Mouse (Mus musculus) lung, embryonic 14.5 days (tissue): Measurements from ENCODE around the gene Ttc21a. TPM values are rescaled to one million over a fixed set of nuclear protein-coding genes. Genes with fewer than 3 reads are reported as not detected.
A peak's percentile ranks its signal among the peaks of the same experiment; 100 is the strongest.

Source experiments
- ATAC-seq: fragments of 200-750 bp; cut with Nextera tagmentation; 2 replicates; pipeline ENCODE4 v1.8.0; 2017; ENCODE audit warnings: mild to moderate bottlenecking, moderate TSS enrichment, moderate library complexity; ENCODE audit not compliant: insufficient read depth
- DNase-seq: peaks from one replicate; pipeline ENCODE4 v3.0.0-alpha.2; 2015
- H3K27ac ChIP-seq: fragments of 300-500 bp; sonication (generic); 2 replicates; pipeline ENCODE4 v1.5.1; 2014; ENCODE audit warnings: low read depth, mild to moderate bottlenecking, moderate library complexity
- H3K27me3 ChIP-seq: fragments of 300-500 bp; sonication (generic); 2 replicates; pipeline ENCODE4 v1.6.1; 2014; ENCODE audit warnings: low read length, control low read depth; ENCODE audit not compliant: insufficient read depth
- H3K36me3 ChIP-seq: fragments of 300-500 bp; sonication (generic); 2 replicates; pipeline ENCODE4 v1.6.1; 2014; ENCODE audit warnings: control low read depth; ENCODE audit not compliant: insufficient read depth
- H3K4me1 ChIP-seq: fragments of 300-500 bp; sonication (generic); 2 replicates; pipeline ENCODE4 v1.6.1; 2014; ENCODE audit warnings: antibody characterized with exemption, control low read depth; ENCODE audit not compliant: insufficient read depth
- H3K4me2 ChIP-seq: fragments of 300-500 bp; sonication (generic); 2 replicates; pipeline ENCODE4 v1.6.1; 2014; ENCODE audit warnings: mild to moderate bottlenecking
- H3K4me3 ChIP-seq: fragments of 300-500 bp; sonication (generic); 2 replicates; pipeline ENCODE4 v1.5.1; 2014; ENCODE audit warnings: low read depth, low read length
- H3K9ac ChIP-seq: fragments of 300-500 bp; sonication (generic); 2 replicates; pipeline ENCODE4 v1.6.1; 2014
- H3K9me3 ChIP-seq: fragments of 300-500 bp; sonication (generic); 2 replicates; pipeline ENCODE4 v1.6.1; 2016; ENCODE audit warnings: low read depth, low read length, control low read depth
- CTCF ChIP-seq: IDR thresholded peaks from 2 replicates; pipeline ENCODE4 v1.5.1; 2016; ENCODE audit warnings: antibody characterized with exemption, low read depth
- WGBS: fragments of 180-500 bp; shearing (Covaris S2); extraction: QIAGEN DNeasy Blood & Tissue Kit; methylation state at CpG from one replicate; pipeline ENCODE4 v1.1.7; 2014; 5-methylcytosine and 5-hydroxymethylcytosine counted together
- polyA plus RNA-seq: library from polyadenylated mRNA; unstranded; fragments of >200 nt; fragmentation: Nextera tagmentation; extraction: Ambion mirVana; gene quantifications from 2 replicates; pipeline ENCODE4 v1.2.1, GENCODE M21; 2014

Gene Ttc21a
- polyA plus RNA-seq, 1 experiment from 2014 or later, result 0.16 TPM

DNA sequence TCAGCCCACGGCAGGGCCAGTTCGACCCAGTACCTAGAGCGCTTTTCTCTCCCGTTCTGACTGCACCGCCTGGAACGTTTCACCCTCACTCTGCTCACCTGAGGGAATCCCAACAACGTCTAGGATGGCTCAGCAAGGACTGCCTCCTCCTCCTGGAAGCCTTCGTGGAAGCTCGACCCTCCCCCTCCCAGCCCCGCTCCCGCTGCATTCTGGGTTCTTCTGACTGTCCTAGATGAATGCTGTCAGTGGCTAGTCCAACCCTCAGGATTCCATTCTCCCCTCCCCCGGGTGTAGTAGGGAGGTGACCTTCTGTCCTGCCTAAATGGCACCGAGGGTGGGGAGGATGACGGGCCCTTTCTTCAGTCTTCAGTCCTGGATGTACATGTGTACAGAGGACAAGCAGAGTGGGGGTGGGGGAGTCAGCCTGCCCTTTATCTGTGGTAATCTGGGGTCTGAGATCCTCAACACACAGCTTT lies 47.2 kb downstream of the Ttc21a start, which contains the start of gene Csrnp1:
Csrnp1 (minus strand) TSS at position 123 of the 476 bp plus-strand sequence.
- Histone ChIP-seq H3K27me3 (no peaks in the 10 kb centered on the region), H3K4me2 (peak within 1 kb of the TSS; percentile 98), H3K4me1 (peaks cover 31% of the 10 kb centered on the region), H3K27ac (peak within 1 kb of the TSS; percentile 51), H3K9ac (peak within 1 kb of the TSS; percentile 71), H3K4me3 (peak within 1 kb of the TSS; percentile 80), H3K36me3 (no peaks in the 10 kb centered on the region), H3K9me3 (no peaks in the 10 kb centered on the region)
- DNase-seq (peak; percentile 53), ATAC-seq (no peak)
- no peak for TF ChIP-seq CTCF
- 7% methylated on average over 14 of the region's 14 CpGs for WGBS

DNA sequence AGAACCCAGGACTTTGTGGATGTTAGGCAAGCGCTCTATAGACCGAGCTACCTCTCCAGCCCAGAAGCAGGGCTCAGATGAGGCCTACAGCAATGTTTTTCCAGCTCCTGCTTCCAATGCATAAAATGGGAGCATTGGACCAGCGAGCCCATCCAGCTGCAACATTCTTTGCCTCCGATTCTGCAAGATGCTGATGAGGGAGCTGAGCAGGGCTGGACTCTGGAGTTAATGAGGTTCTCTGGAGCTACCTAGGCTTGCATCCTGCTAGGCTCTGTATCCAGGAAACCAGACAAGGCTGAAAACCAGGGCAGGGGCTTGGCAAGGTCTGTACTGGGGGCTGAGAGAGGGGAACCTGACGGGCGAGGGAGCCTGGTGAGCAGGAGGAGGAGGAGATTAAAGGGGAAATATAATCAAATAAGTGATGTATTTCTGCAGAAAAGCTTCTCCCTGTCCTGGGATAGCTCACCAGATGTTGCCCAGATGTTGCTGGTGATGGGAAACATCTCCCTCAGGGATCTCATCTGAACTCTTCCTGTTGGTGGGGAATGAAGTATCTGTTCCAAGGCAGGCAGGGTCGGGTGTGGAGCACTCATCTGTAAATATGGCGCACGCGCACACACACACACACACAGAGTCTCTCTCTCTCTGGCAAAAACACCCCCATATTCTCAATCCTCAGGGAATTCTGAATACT lies 48.6 kb downstream of the Ttc21a start:
- H3K36me3 ChIP-seq, result no peaks in the 10 kb centered on the region
- no peak overlapping the region for H3K27ac ChIP-seq
- no peak for DNase-seq
- no peak overlapping the region for H3K4me3 ChIP-seq
- WGBS, result 69% methylated on average over 10 of the region's 10 CpGs
- H3K4me1 ChIP-seq, result peaks cover 20% of the 10 kb centered on the region
- H3K9ac ChIP-seq, result no peak overlapping the region
- no peaks in the 10 kb centered on the region for H3K27me3 ChIP-seq
- no peaks in the 10 kb centered on the region for H3K9me3 ChIP-seq
- no peak for ATAC-seq
- no peak overlapping the region for H3K4me2 ChIP-seq
- TF ChIP-seq CTCF, result no peak

DNA sequence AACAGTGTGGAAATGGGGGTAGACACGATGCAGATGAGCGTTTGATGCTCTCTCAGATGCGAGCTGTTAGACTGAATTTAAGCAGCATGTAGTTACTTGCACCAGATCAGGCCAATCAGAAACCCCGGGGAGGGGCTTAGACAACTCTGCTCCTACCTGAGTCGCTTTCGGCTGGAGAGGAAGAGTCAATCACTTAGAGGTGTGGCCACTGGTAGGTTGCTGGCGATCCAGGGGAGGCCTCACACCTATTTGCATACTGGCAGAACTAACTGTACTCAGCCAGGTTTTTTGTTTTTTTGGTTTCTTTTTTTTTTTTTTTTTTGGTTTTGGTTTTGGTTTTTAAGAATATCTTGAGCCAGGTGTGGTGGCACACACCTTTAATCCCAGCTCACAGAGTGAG lies 50.9 kb downstream of the Ttc21a start:
- no peak overlapping the region for H3K27ac ChIP-seq
- no peak for TF ChIP-seq CTCF
- H3K4me3 ChIP-seq, result no peak overlapping the region
- no peak overlapping the region for H3K9ac ChIP-seq
- ATAC-seq, result no peak
- H3K36me3 ChIP-seq, result no peaks in the 10 kb centered on the region
- no peak overlapping the region for H3K4me2 ChIP-seq
- 0 out of 2 replicates have a peak, but pooled peaks cover 9% of the 10 kb centered on the region for H3K4me1 ChIP-seq
- H3K27me3 ChIP-seq, result no peaks in the 10 kb centered on the region
- H3K9me3 ChIP-seq, result no peaks in the 10 kb centered on the region
- 43% methylated on average over 7 of the region's 7 CpGs for WGBS
- DNase-seq, result no peak

DNA sequence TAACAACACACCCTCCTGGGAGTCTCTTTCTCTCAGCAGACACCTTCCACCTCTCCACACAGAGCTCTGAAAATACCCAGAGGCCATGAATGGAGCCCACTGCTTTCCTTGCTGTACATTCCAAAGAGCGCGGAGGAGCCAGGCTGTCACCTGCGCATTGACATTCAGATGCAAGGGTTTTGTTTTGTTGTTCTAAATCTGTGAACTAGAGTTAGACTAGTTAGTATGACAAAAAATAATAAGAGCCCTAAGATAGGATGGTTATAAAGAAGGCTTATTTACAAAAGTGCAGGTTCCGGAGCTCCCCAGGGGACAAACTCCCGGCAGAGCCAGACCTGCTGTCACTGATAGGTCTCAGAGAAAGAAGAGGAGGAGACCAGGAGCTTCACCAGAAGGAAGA lies 53.9 kb downstream of the Ttc21a start:
- no peaks in the 10 kb centered on the region for H3K36me3 ChIP-seq
- DNase-seq, result no peak
- WGBS, result 30% methylated on average over 5 of the region's 5 CpGs
- no peaks in the 10 kb centered on the region for H3K4me1 ChIP-seq
- TF ChIP-seq CTCF, result no peak
- no peak overlapping the region for H3K27ac ChIP-seq
- no peak overlapping the region for H3K4me2 ChIP-seq
- no peak overlapping the region for H3K9ac ChIP-seq
- H3K4me3 ChIP-seq, result no peak overlapping the region
- H3K9me3 ChIP-seq, result no peaks in the 10 kb centered on the region
- ATAC-seq, result no peak
- no peaks in the 10 kb centered on the region for H3K27me3 ChIP-seq

GRCm38 (mm10) chr9:119993092-119993844 lies 55.9 kb downstream of the Ttc21a start:
- H3K9ac ChIP-seq, result no peak overlapping the region
- no peak overlapping the region for H3K4me3 ChIP-seq
- H3K36me3 ChIP-seq, result no peaks in the 10 kb centered on the region
- no peak for TF ChIP-seq CTCF
- DNase-seq (no peak), ATAC-seq (no peak)
- H3K4me1 ChIP-seq, result no peaks in the 10 kb centered on the region
- H3K4me2 ChIP-seq, result no peak overlapping the region
- H3K27me3 ChIP-seq, result no peaks in the 10 kb centered on the region
- no peaks in the 10 kb centered on the region for H3K9me3 ChIP-seq
- WGBS, result 41% methylated on average over 10 of the region's 10 CpGs
- H3K27ac ChIP-seq, result no peak overlapping the region

DNA sequence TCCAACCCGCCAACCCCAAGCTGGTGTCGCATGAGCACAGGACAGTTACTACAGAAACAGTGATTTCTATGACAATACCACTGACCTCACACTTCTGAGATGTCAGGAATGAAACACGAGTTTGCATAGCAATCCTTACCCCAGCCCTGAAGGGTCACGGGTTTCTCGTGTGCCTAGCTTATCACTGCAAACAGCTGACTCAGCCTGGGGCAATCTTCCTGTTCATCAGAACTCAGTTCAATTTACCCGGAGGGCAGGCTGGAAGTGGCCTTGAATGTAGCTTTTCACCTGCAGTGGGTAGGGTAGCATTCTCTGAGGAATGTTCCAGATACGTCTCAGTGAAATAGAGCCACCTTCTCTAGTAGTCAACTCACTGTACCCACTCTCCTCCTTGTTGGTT lies 56.8 kb downstream of the Ttc21a start:
- DNase-seq (no peak), ATAC-seq (no peak)
- Histone ChIP-seq H3K4me3 (no peak overlapping the region), H3K4me1 (no peaks in the 10 kb centered on the region), H3K27me3 (no peaks in the 10 kb centered on the region), H3K27ac (no peak overlapping the region), H3K9me3 (no peaks in the 10 kb centered on the region), H3K9ac (no peak overlapping the region), H3K36me3 (no peaks in the 10 kb centered on the region), H3K4me2 (no peak overlapping the region)
- 41% methylated on average over 7 of the region's 7 CpGs for WGBS
- no peak for TF ChIP-seq CTCF

- TF ChIP-seq CTCF, result no peak
- Histone ChIP-seq H3K27me3 (no peaks in the 10 kb centered on the region), H3K9ac (no peak overlapping the region), H3K27ac (no peak overlapping the region), H3K4me3 (no peak overlapping the region), H3K4me2 (no peak overlapping the region), H3K4me1 (peaks cover under 1% of the 10 kb centered on the region; the same call in 1 of the 2 replicates), H3K9me3 (no peaks in the 10 kb centered on the region), H3K36me3 (no peaks in the 10 kb centered on the region)
- no peak for ATAC-seq
- DNase-seq, result no peak
- WGBS, result 89% methylated on average over 4 of the region's 4 CpGs
Measured at GRCm38 (mm10) chr9:119996080-119996479, 58.7 kb downstream of the Ttc21a start.
